8 mouse cellular contexts compared by ENCODE assay signal in the genomic region with DNA sequence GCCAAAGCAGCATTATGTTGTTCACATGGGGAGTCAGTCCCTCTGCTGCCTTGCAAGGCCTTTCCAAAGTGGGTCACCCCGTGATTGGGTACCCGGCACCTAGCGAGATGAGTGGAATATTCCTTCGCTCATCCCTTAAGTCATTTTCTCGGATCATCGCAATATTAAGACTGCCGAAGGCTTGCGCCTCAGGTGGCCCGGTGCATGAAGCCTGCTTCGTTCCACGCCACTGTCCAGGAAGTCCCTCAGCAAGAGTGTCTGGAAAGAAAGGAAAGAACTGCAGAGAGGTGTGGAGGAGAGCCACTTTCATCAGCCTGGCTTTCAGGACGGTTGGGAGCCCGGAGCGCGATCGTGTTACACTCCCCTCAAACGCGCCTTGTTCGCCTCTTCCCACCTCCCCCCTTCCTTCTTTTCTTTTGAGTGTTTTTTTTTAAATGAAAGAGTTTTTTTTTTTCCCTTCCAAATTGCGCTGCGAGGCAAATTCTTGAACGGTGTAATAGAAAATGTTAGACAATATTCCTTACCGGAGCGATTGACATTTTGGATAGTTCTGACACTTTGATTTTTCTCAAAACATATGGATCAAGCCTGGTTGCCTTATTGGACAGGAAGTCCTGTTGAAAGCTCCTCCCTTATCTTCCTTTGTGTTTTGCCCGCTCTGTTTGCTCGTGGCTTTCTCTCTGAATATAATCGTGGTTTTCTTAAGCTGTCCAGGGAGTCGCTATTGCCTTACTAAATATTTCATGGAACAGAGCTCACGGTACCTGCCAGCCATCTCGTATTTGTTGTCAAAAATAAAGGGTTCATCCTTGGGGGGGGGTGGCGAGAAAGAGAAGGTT.
DNase-seq lines count a peak whose midpoint lies in the region; ATAC-seq and TF ChIP-seq lines count a peak whose summit lies in the region.

No protein-coding gene starts in this region.

- H3K4me1 ChIP-seq in lung, postnatal 0 days (ENCODE audit: insufficient read depth, low read depth, low read length) = no peaks in the 10 kb centered on the region
- H3K4me1 ChIP-seq in embryonic facial prominence, embryonic 13.5 days = peaks cover 31% of the 10 kb centered on the region
- peaks cover 33% of the 10 kb centered on the region for H3K4me1 ChIP-seq in intestine, embryonic 14.5 days (replicated peaks; ENCODE audit: control insufficient read depth, insufficient read depth, low read length)

- peak overlapping the region; percentile 32 for H3K4me3 ChIP-seq in lung, postnatal 0 days (ENCODE audit: low read depth, low read length)
- peak overlapping the region; percentile 34 for H3K4me3 ChIP-seq in embryonic facial prominence, embryonic 13.5 days
- peak overlapping the region; percentile 27 for H3K4me3 ChIP-seq in intestine, embryonic 14.5 days (ENCODE audit: low read depth, low read length)
- H3K4me3 ChIP-seq in myocyte = no peak overlapping the region

- H3K27me3 ChIP-seq in lung, postnatal 0 days (replicated peaks; ENCODE audit: insufficient read depth, low read length) = peaks cover 8% of the 10 kb centered on the region; the same call in 1 of the 2 replicates
- H3K27me3 ChIP-seq in embryonic facial prominence, embryonic 13.5 days = peaks cover 13% of the 10 kb centered on the region; the same call in 1 of the 2 replicates
- peaks cover 27% of the 10 kb centered on the region for H3K27me3 ChIP-seq in intestine, embryonic 14.5 days (replicated peaks; ENCODE audit: control insufficient read depth, insufficient read depth, low read length)
- H3K27me3 ChIP-seq in myocyte (ENCODE audit: control insufficient read depth, insufficient read depth, insufficient read length) = no peaks in the 10 kb centered on the region

- H3K27ac ChIP-seq in lung, postnatal 0 days (ENCODE audit: low read length) = no peak overlapping the region
- H3K27ac ChIP-seq in embryonic facial prominence, embryonic 13.5 days = no peak overlapping the region; the same call in 1 of the 2 replicates
- no peak overlapping the region for H3K27ac ChIP-seq in intestine, embryonic 14.5 days (ENCODE audit: low read depth)

- H3K79me2 ChIP-seq in myocyte (ENCODE audit: control insufficient read depth, insufficient read depth) = no peaks in the 10 kb centered on the region

- peak; percentile 14 for DNase-seq in lung, postnatal 0 days (ENCODE audit: low spot score)
- DNase-seq in lung, adult 18-20 months = no peak
- peak; percentile 66 for DNase-seq in intestine, embryonic 14.5 days (ENCODE audit: low spot score)
- DNase-seq in MN1 (ENCODE audit: low spot score) = no peak
- DNase-seq in layer of hippocampus, adult 11-12 months (ENCODE audit: low spot score) = no peak

- no peak for ATAC-seq in lung, postnatal 0 days
- 0 out of 2 replicates have a peak, but pooled peaks have one; percentile 64 for ATAC-seq in embryonic facial prominence, embryonic 13.5 days (ENCODE audit: insufficient number of reproducible peaks, insufficient read depth, low FRiP score, low TSS enrichment, low read depth)
- ATAC-seq in intestine, embryonic 14.5 days (replicated peaks; ENCODE audit: low FRiP score, low TSS enrichment, low read depth) = 0 out of 2 replicates have a peak, but pooled peaks have one; percentile 16
- ATAC-seq in inflammation-experienced regulatory T-cells, adult 6 months = no peak

- no peak overlapping the region for H3ac ChIP-seq in myocyte (ENCODE audit: control insufficient read depth, insufficient read length)

- no peaks in the 10 kb centered on the region for H3K36me3 ChIP-seq in lung, postnatal 0 days (ENCODE audit: insufficient read depth, low read length)
- no peaks in the 10 kb centered on the region for H3K36me3 ChIP-seq in embryonic facial prominence, embryonic 13.5 days
- H3K36me3 ChIP-seq in intestine, embryonic 14.5 days (ENCODE audit: control insufficient read depth, insufficient read depth, low read length) = no peaks in the 10 kb centered on the region
- H3K36me3 ChIP-seq in myocyte (ENCODE audit: control insufficient read depth, insufficient read depth) = no peaks in the 10 kb centered on the region

- H3K4me2 ChIP-seq in lung, postnatal 0 days (replicated peaks; ENCODE audit: low read depth, low read length) = peak overlapping the region; percentile 62
- peak overlapping the region; percentile 55 for H3K4me2 ChIP-seq in embryonic facial prominence, embryonic 13.5 days
- H3K4me2 ChIP-seq in intestine, embryonic 14.5 days (ENCODE audit: low read length) = peak overlapping the region; percentile 47
- H3K4me2 ChIP-seq in myocyte (ENCODE audit: low read depth) = peak overlapping the region; percentile 24

- H3K9me3 ChIP-seq in lung, postnatal 0 days (ENCODE audit: low read length) = no peaks in the 10 kb centered on the region
- H3K9me3 ChIP-seq in embryonic facial prominence, embryonic 13.5 days = no peaks in the 10 kb centered on the region
- no peaks in the 10 kb centered on the region for H3K9me3 ChIP-seq in intestine, embryonic 14.5 days (ENCODE audit: control insufficient read depth, low read length)

- TF ChIP-seq POLR2A in myocyte (IDR thresholded peaks at IDR 0.05; ENCODE audit: insufficient read length, low read depth) = no peak

- no peak overlapping the region; the same call in 1 of the 2 replicates for H3K9ac ChIP-seq in lung, postnatal 0 days (replicated peaks; ENCODE audit: low read depth)
- H3K9ac ChIP-seq in embryonic facial prominence, embryonic 13.5 days = peak overlapping the region; percentile 23; the same call in 1 of the 2 replicates
- H3K9ac ChIP-seq in intestine, embryonic 14.5 days (ENCODE audit: low read length) = peak overlapping the region; percentile 29; the same call in 1 of the 2 replicates

- 8% methylated on average over 31 of the region's 31 CpGs for WGBS in lung, postnatal 0 days
- WGBS in embryonic facial prominence, embryonic 13.5 days = 2% methylated on average over 31 of the region's 31 CpGs
- WGBS in intestine, embryonic 14.5 days = 5% methylated on average over 31 of the region's 31 CpGs

- no peak for TF ChIP-seq EP300 in lung, postnatal 0 days (IDR thresholded peaks at IDR 0.05)

- 0 out of 2 replicates have a peak, but pooled peaks have one; percentile 3 for TF ChIP-seq CTCF in lung, postnatal 0 days (IDR thresholded peaks at IDR 0.05)

TF ChIP-seq in myocyte, 11 proteins besides CTCF, POLR2A, EP300 and RAD21:
- TF ChIP-seq E2F4 (IDR thresholded peaks at IDR 0.05; ENCODE audit: insufficient read depth) = no peak
- no peak for TF ChIP-seq MYOD1 (IDR thresholded peaks at IDR 0.05; ENCODE audit: control insufficient read depth in 1 of 3, insufficient read length in 2 of 3, low read depth in 2 of 3)
- TF ChIP-seq USF1 (IDR thresholded peaks at IDR 0.05; ENCODE audit: low read depth) = no peak
- no peak for TF ChIP-seq MYOG (IDR thresholded peaks at IDR 0.05; ENCODE audit: control insufficient read depth in 1 of 3, insufficient read depth in 1 of 3, insufficient read length in 2 of 3, low read depth in 2 of 3)

Comparison
In these comparisons a context has a peak if more than half of its experiments do, and no peak if none do; other contexts are left out.
1. DNase-seq: peak in lung, postnatal 0 days (single experiment) and intestine, embryonic 14.5 days (single experiment); none in lung, adult 18-20 months (0 of 2), MN1 (single experiment) and layer of hippocampus, adult 11-12 months (single experiment).
2. ATAC-seq: peak in embryonic facial prominence, embryonic 13.5 days (single experiment) and intestine, embryonic 14.5 days (single experiment); none in lung, postnatal 0 days (single experiment) and inflammation-experienced regulatory T-cells, adult 6 months (single experiment).
3. Peak in every context shown above with its lines, with median percentiles within 50 percentile points of each other: H3K4me2 ChIP-seq.